ENCODE assay signal across 8 mouse cellular contexts in the genomic region with DNA sequence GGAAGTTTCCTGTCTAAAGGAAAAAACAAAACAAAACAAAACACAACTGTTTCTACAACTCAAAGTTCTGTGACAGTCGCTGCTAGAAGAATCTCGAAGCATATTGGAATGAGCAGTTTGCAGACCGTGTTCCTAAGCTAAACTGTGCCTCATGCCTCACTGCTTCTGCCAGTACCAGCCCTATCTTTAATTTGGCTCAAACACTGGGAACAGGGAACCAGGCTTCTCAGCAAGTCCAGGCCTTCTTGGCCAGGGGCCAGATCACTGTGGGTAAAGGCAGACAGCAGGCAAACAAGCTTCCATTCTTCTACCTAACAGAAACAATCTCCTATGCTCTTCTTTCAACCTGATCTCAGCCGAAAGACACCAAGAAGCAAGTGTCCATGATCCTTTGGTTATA. TPM values are rescaled to one million over a fixed set of nuclear protein-coding genes. Genes with fewer than 3 reads are reported as not detected.
A peak's percentile ranks its signal among the peaks of the same experiment; 100 is the strongest.
DNase-seq lines count a peak whose midpoint lies in the region; ATAC-seq and TF ChIP-seq lines count a peak whose summit lies in the region.

No protein-coding gene starts in this region.

- no peak overlapping the region for H3K4me2 ChIP-seq in midbrain, embryonic 14.5 days (ENCODE audit: low read length)
- H3K4me2 ChIP-seq in midbrain, embryonic 15.5 days: no peak overlapping the region
- no peak overlapping the region for H3K4me2 ChIP-seq in forebrain, postnatal 0 days (ENCODE audit: low read depth)

- TF ChIP-seq CTCF in forebrain, postnatal 0 days (IDR thresholded peaks at IDR 0.05; ENCODE audit: low read depth): no peak

- no peak overlapping the region for H3K27ac ChIP-seq in midbrain, embryonic 14.5 days (replicated peaks; ENCODE audit: low read depth, low read length)
- no peak overlapping the region for H3K27ac ChIP-seq in midbrain, embryonic 15.5 days
- no peak overlapping the region for H3K27ac ChIP-seq in forebrain, postnatal 0 days (ENCODE audit: low read depth, low read length)

- no peaks in the 10 kb centered on the region for H3K9me3 ChIP-seq in midbrain, embryonic 14.5 days (ENCODE audit: control insufficient read depth, low read length)
- H3K9me3 ChIP-seq in midbrain, embryonic 15.5 days: no peaks in the 10 kb centered on the region
- H3K9me3 ChIP-seq in forebrain, postnatal 0 days (ENCODE audit: low read length): no peaks in the 10 kb centered on the region

- H3K27me3 ChIP-seq in midbrain, embryonic 14.5 days (ENCODE audit: control insufficient read depth, insufficient read depth, low read length): peaks cover 10% of the 10 kb centered on the region; the same call in 1 of the 2 replicates
- peaks cover 10% of the 10 kb centered on the region; the same call in 1 of the 2 replicates for H3K27me3 ChIP-seq in midbrain, embryonic 15.5 days (replicated peaks)
- H3K27me3 ChIP-seq in forebrain, postnatal 0 days (ENCODE audit: insufficient read depth, low read length): no peaks in the 10 kb centered on the region

- ATAC-seq in CD4-positive, CD25-positive, alpha-beta regulatory T cell, adult 4 months: no peak
- ATAC-seq in midbrain, embryonic 14.5 days (ENCODE audit: low FRiP score, low TSS enrichment): no peak
- no peak for ATAC-seq in midbrain, embryonic 15.5 days (replicated peaks)
- ATAC-seq in forebrain, postnatal 0 days: no peak
- ATAC-seq in inflammation-experienced regulatory T-cells, adult 6 months: peak; percentile 26

- H3K9ac ChIP-seq in midbrain, embryonic 14.5 days (replicated peaks; ENCODE audit: low read length): no peak overlapping the region
- no peak overlapping the region for H3K9ac ChIP-seq in midbrain, embryonic 15.5 days
- no peak overlapping the region for H3K9ac ChIP-seq in forebrain, postnatal 0 days

- H3K4me3 ChIP-seq in midbrain, embryonic 14.5 days (replicated peaks; ENCODE audit: low read depth, low read length): no peak overlapping the region
- H3K4me3 ChIP-seq in midbrain, embryonic 15.5 days: no peak overlapping the region
- H3K4me3 ChIP-seq in forebrain, postnatal 0 days (ENCODE audit: low read depth, low read length): no peak overlapping the region

- 69% methylated on average over 4 of the region's 4 CpGs for WGBS in midbrain, embryonic 14.5 days
- WGBS in midbrain, embryonic 15.5 days: 63% methylated on average over 4 of the region's 4 CpGs
- WGBS in forebrain, postnatal 0 days: 52% methylated on average over 4 of the region's 4 CpGs

- H3K4me1 ChIP-seq in midbrain, embryonic 14.5 days (ENCODE audit: control insufficient read depth, insufficient read depth, low read length): no peaks in the 10 kb centered on the region
- H3K4me1 ChIP-seq in midbrain, embryonic 15.5 days: no peaks in the 10 kb centered on the region
- no peaks in the 10 kb centered on the region for H3K4me1 ChIP-seq in forebrain, postnatal 0 days (ENCODE audit: insufficient read depth)

- H3K36me3 ChIP-seq in midbrain, embryonic 14.5 days (ENCODE audit: control insufficient read depth, insufficient read depth, low read length): no peaks in the 10 kb centered on the region
- H3K36me3 ChIP-seq in midbrain, embryonic 15.5 days (replicated peaks): no peaks in the 10 kb centered on the region
- H3K36me3 ChIP-seq in forebrain, postnatal 0 days (ENCODE audit: insufficient read depth): no peaks in the 10 kb centered on the region

- peak; percentile 42 for DNase-seq in CD4-positive, CD25-positive, alpha-beta regulatory T cell, adult 2 months (ENCODE audit: low read depth, low spot score)
- DNase-seq in midbrain, embryonic 14.5 days: peak; percentile 61
- DNase-seq in forebrain, postnatal 0 days: peak; percentile 52
- DNase-seq in ovary, postnatal 14 days (ENCODE audit: low spot score): peak; percentile 11
- DNase-seq in thymus, postnatal 0 days (ENCODE audit: low spot score): no peak

RNA-seq across cellular contexts. Expression of gene Tmsb4x, which starts 56.5 kb away (rescaled TPM):
- over 10,000 TPM; 10,426 to 12,113 TPM for polyA plus RNA-seq in CD4-positive, CD25-positive, alpha-beta regulatory T cell, adult 4 months (2017; shearing (Covaris generic))
- 5,114 and 5,358 TPM in 2 replicates for polyA plus RNA-seq in midbrain, embryonic 14.5 days (2014; fragmentation: Nextera tagmentation; extraction: Ambion mirVana)
- polyA plus RNA-seq in midbrain, embryonic 15.5 days (2015; fragmentation: Nextera tagmentation; extraction: Ambion mirVana): 4,195 and 4,308 TPM in 2 replicates
- 2,260 and 3,868 TPM in 2 replicates for total RNA-seq in forebrain, postnatal 0 days (2014; rRNA removed)
- 5,725 and 7,393 TPM in 2 replicates for polyA plus RNA-seq in forebrain, postnatal 0 days (2015; fragmentation: Nextera tagmentation; extraction: Ambion mirVana)
- over 10,000 TPM; 12,659 to 15,684 (median 12,791) TPM for polyA plus RNA-seq in inflammation-experienced regulatory T-cells, adult 6 months (2017; shearing (Covaris generic))
- polyA plus RNA-seq in thymus, postnatal 0 days (2015; fragmentation: Nextera tagmentation; extraction: Ambion mirVana): 6,098 and 6,310 TPM in 2 replicates
